Mouse (Mus musculus) adrenal gland, adult (tissue): ENCODE results near the gene Pdgfc.
A peak's percentile ranks its signal among the peaks of the same experiment; 100 is the strongest.

Source experiments
- DNase-seq, 2 experiments: peaks; one replicate each; pipeline ENCODE4 v3.0.0; 2022 to 2023; ENCODE audit warnings: low spot score in 1 of 2; ENCODE audit not compliant: inconsistent age in 2 of 2

The Pdgfc gene

DNA sequence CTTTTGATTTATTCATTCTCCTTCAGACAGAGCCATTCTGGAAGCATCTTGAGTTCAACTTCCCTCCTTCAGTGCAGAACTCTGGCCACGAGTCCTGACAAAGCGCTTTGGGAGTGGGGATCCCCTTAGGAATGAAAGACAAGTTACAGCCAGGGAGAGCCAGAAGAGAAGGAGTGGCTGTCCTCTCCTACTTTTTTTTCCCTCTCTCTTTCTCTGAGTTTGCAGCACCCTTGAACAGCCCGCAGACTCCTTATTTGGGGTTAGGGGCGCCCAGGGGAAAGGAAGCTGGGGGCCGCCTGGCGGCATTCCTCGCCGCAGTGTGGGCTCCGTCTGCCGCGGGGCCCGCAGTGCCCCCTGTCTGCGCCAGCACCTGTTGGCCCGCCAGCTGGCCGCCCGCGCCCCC lies at the start of gene Pdgfc:
Gene Pdgfc, plus strand, starts transcription at position 266 of the 403 bp plus-strand sequence.
- DNase-seq: no peak

DNA sequence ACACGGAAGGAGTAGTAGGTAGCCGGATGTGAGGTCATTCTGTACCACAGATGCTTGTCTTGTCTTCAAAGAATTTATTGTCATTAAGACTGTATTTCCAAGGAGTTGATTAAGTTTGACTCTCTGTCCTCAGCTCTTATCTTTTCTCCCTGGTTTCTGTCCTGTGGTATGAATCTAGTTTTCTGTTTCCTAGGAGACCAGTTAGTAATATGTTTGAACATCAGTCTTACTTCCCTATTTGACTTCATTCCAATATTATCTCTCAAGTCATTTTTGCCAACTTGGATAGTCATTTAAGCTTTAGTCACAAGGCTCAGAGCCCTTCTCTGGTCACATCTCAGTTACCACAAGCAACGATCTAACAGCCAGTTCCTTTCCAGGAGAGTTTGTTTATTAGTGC lies 27.0 kb upstream of the Pdgfc start:
- DNase-seq: no peak

DNA sequence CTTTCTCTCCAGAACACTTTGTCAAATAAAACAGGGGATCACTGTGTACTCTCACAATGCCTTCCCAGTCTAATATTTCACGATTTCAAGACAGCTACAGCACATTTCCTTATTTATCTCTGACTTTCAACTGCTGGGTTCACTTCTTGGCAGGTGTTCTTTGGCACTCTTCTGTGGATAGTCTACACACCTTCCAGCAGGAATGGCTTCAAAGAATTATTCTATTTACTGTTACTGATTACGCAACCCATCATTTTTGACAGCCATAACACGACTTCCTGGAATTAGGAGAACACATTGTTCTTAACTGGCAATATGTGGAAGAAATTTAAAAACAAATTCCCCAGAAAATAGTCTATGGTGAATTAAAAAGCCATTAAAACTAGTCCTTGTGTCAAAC lies 26.3 kb upstream of the Pdgfc start:
- no peak for DNase-seq

DNA sequence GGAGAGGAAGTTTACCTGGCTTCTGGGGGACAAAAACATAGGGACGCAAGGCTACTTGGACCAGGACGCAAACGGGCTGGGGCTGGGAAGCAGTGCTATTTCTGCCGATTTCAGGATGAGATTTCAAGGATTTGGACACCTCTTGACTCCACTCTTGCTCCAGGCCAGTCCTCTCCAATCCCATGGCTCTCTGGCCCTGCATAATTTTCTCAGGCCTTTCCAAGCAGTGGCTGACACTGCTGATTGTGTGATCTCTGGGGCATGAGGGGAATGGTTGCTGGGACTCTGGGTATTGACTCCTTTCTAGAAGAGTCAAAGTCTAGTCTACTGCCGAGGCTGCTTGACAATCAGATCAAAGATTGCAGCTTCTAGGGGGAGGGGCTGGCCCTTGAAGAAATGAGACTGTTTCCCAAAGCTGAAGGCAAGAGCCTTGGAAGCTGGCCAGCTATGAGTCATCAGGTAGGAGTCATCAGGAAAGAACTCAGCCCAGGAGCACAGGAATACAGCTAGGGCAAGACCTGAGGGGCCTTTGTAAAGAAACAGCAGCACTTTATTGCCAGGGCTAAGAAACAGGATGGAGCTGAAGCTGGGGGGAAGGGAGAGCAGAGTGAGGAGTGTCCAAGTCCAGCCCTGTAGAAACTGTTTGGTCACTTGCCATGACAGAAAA lies 18.7 kb upstream of the Pdgfc start:
- peak; percentile 92 to 98 for DNase-seq

DNA sequence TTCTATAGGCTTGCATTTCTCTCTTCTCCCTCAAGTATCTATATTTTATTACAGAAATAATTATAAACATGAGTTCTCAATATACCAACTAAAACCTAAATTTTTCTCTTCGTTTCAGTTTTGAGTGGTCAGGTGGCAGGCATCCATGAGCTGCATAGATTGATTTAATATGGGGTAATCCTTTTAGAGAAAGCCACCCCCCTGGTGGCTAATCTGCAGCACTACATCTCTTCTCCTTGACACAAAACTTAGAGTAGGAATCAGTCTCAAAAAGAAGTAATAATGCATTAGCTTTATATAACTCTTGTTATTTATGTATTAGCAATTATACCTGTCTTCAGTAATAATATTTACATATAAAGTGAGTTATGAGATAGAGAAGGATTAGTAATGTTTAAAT lies 16.2 kb upstream of the Pdgfc start:
- DNase-seq: peak in 1 of 2 experiments; percentile 34

DNA sequence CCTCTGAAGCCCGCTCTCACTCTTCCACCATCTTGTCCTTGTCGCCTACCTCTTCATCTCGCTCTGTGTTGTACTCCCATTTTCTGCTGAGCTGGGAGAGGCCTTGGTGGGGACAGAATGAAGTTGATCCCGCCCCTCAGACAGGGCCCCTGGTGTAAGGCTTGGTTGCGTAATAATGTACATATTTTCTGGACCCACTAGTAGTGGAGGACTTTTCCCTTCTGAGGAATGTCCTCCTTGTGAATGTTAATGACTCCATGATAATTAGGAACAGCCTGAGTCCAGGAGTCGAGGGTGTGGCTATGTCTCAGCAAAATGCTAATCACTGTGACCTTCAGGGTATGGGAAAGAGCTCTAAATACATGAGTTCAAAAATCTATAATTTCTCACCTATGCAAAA lies 14.4 kb upstream of the Pdgfc start:
- peak in 1 of 2 experiments; percentile 16 for DNase-seq

DNA sequence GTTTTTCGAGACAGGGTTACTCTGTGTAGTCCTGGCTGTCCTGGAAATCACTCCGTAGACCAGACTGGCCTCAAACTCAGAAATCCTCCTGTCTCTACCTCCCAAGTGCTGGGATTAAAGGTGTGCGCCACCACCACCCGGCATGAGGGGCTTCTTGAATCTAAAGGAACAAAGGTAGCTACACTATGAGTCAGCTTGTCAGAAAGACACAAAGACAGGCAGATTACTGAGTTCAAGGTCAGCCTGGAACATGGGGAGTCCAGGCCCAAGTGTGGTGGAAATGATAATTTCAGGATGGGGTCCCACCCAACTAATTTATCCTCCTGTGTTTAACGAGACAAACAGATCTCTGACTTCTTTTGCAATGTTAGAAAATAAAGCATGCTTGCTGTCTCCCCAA lies 13.9 kb upstream of the Pdgfc start:
- no peak for DNase-seq

DNA sequence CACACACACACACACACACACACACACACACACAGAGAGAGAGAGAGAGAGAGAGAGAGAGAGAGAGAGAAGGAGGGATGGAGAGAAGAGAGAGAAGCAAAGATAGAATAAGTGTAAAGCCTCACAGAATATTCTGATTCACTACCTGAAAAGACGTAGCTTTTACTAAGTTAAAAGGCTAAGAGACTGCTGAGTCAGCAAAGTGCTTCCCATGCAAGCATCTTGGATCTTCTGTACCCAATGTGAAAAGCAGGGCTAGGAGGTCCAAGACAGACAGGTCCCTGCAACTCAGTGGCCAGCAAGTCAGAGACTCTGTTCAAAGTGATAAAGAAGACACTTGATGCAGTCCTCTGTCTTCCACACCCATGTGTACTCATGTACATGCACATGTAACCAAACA lies 13.4 kb upstream of the Pdgfc start:
- no peak for DNase-seq

DNA sequence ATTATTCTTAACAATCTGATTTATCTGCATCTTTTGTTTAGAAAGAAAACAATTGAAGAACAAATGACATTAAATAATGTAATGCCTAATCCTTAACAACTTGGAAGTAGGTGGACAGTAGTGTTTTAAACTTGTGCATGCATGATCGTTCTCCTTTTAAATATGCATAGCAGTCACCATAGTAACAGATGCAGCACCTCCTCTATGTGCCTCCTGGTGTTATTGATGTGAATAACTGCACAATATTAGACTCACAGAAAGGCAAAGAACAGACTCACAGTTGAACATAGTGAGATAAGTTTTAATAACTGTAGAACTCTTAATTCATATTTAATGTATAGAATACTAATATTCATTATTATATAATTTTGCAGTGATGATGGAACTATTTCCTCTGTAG lies 12.6 kb upstream of the Pdgfc start:
- no peak for DNase-seq

DNA sequence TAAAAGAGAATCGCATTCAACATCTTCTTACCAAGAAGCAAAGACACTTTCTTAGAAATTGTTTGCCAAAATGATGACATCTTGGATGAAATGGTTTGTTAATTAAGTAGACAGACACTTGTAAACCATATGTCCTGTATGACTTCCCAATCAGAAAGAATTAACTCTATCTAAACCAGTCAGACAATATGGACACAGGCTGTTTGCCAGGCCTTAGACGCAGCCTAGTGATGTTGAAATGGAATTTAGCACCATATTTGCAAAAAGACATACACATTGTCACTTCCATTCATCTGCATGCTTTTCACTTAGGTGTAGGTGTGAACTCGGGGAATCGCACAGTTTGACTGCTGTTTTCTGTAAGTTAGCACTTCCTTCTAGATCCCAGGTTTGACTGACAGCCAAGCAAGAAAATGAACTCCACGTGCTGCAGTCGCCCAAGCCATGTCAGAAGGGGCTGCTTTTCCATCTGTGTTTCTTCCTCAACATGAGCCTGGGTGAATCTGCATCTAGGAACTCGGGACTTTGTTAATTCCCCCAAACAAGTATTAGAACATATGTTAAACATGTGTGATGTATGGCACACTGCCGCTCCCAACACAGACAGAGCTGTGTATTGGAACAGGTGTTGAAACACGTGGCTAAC lies 10.5 kb upstream of the Pdgfc start:
- DNase-seq: no peak

DNA sequence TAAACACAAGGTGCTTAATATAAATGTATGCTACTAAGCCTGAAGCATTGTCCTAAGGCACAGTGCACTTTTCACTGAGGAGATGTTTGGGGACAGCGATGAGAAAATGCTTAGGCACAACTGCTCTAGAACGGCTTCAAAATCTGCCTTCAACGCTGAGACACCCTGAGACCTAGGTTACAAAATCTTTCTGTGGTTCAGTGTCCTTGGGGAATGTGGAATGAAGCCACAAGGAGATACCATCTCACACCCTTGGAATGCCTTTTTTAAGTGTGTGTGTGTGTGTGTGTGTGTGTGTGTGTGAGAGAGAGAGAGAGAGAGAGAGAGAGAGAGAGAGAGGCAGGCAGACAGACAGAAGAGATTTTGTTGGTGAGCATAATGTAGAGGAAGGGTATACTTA lies 7.9 kb upstream of the Pdgfc start:
- no peak for DNase-seq

DNA sequence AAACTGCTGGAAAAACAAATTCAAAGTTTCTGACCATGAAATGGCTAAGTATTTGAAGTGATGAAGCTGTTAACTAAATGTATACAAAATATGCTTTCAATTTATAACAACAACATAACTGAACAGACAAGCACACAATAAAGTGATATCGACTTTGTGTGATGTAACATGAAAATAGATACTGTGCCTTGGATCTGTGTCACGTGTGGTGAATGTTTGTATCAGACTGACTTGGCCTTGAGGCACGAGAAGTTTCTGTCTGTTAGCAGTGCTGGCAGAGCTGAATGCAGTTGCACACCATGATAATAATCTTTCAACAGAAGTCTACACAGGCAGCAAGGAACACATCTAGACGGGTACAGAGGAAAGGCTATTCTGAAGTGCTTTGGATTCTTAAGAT lies 6.9 kb upstream of the Pdgfc start:
- no peak for DNase-seq

DNA sequence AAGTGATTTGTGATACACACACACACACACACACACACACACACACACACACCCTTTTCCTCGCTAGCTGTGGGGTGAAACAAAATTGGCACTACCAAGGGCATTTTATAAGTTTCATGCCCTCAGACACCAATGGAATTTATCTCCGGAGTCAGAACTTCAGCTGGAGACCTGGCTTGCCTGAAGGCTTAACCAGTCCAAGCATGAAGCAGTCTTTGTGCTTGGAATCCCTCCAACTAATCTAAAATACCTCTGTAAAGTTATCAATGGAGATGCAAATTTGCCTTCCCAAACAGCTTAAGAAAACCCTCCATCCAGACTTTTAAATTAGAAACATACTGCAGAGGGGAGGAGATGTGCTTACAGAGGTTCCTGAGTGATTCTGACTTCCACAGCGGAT lies 6.3 kb upstream of the Pdgfc start:
- no peak for DNase-seq

DNA sequence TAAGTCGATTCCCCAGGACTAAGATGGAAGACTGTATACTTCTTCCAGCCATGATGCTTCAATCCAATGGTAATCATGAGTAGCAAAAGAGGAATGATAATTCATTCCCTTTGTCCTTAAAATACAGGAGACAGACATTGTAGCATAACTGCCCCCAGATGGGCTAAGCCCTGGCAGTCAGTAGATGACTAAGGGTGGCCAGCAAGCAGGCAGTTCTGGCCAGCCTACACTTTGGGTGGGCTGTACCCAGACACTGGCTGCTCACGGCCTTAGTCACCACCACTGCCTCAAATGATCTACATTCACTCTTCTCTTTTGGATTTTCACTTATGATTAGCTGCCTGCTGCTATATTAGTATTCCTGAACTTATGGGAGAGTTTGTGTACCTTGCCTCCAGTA lies 5.9 kb upstream of the Pdgfc start:
- DNase-seq: no peak

DNA sequence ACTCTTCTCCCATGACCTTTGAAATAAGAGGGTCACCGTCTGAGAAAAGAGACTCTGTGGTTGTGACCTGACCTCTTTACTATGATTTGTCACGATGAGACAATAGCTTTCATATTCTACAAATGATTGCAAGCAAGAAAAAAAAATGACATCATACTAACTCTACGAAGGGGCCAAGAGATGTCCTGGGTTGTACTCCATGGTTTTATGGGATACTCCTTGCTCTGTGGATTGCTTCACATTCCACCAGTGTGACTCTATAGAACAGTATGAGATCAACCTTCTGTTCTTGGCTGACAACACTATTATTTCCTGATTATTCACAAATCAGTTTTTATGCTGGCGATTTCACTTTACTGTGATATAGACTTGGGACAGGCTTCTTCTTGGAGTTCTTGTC lies 4.2 kb upstream of the Pdgfc start:
- DNase-seq: no peak

DNA sequence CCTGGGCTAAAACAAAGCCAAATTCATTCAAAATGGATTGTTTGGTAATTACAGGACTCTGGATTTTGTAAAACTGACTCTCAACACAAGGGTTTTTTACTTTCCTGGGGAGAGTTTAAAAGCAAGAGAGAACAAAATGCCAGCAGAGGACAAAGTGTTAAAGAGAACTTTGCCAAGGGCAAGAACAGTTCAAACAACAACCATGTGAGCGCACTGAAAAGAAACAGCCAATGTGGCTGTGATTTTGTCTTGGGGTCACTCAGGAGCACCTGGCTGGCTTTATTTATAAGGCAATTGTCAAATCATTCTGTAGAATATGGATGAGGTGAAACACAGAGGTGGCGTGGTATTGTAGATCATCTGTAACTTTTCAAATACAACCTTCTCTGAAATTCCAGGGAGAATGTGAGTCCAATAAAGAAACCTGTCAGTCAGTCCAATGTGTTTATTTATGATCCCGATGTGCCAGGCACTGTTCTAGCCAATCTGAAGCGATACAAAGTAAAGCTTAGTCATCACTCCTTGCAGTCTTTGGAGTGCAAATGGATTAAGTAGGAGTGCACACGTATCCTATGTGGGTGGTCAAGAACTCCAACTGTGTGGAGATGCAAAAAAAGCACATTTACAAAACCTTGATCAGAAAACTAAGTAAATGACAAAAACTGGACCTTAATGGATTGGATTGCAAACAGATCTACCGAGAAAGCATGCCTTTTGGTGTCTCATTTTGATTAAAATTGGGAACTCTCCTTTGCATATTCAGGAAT lies 1.7 kb upstream of the Pdgfc start:
- DNase-seq: no peak

DNA sequence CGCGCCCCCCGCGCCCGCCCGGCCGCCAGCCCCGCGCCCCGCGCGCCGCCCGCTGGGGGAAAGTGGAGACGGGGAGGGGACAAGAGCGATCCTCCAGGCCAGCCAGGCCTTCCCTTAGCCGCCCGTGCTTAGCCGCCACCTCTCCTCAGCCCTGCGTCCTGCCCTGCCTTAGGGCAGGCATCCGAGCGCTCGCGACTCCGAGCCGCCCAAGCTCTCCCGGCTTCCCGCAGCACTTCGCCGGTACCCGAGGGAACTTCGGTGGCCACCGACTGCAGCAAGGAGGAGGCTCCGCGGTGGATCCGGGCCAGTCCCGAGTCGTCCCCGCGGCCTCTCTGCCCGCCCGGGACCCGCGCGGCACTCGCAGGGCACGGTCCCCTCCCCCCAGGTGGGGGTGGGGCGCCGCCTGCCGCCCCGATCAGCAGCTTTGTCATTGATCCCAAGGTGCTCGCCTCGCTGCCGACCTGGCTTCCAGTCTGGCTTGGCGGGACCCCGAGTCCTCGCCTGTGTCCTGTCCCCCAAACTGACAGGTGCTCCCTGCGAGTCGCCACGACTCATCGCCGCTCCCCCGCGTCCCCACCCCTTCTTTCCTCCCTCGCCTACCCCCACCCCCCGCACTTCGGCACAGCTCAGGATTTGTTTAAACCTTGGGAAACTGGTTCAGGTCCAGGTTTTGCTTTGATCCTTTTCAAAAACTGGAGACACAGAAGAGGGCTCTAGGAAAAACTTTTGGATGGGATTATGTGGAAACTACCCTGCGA lies 517 bp downstream of the Pdgfc start:
- peak; percentile 71 to 92 for DNase-seq

DNA sequence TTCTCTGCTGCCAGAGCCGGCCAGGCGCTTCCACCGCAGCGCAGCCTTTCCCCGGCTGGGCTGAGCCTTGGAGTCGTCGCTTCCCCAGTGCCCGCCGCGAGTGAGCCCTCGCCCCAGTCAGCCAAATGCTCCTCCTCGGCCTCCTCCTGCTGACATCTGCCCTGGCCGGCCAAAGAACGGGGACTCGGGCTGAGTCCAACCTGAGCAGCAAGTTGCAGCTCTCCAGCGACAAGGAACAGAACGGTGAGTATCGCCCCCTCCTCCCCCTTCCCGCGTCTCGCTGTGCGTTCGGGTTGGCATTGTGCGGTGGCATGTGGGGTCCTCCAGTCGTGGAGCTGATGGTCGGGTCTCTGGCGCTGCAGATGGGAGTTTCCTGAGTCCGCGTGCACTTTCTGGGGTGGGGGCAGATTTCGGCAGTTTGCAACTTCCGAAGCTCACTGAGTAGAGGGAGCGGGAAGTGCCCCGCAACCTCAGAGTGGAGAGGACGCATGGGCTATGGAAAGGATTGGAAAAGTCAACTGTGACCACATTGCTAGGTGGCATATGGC lies 1.2 kb downstream of the Pdgfc start:
- peak; percentile 59 to 89 for DNase-seq

DNA sequence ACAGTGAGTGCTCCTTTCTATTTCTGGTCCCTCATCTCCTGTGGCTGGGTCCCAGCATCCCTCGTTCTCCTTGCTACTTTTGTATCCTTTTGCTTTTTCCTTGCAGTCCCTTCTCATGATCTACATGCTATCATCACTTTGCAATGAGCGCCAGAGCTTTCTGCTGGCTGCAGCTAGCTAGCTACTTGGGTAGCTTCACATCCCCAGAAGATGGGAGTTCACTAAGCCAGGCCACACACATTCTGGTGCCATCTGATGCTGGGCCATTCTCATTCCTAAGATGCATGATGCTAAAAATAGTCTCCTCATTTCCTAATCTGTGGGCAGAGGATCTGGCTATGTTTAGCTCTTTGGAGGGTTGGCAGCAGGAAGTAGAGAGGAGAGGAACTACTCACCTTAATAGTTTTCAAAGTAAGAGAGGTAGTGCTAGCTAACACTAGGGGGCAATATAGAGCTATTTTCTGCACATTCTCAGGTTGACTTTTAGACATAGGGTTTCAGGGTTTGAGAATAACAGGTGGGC lies 3.0 kb downstream of the Pdgfc start:
- peak in 1 of 2 experiments; percentile 77 for DNase-seq

DNA sequence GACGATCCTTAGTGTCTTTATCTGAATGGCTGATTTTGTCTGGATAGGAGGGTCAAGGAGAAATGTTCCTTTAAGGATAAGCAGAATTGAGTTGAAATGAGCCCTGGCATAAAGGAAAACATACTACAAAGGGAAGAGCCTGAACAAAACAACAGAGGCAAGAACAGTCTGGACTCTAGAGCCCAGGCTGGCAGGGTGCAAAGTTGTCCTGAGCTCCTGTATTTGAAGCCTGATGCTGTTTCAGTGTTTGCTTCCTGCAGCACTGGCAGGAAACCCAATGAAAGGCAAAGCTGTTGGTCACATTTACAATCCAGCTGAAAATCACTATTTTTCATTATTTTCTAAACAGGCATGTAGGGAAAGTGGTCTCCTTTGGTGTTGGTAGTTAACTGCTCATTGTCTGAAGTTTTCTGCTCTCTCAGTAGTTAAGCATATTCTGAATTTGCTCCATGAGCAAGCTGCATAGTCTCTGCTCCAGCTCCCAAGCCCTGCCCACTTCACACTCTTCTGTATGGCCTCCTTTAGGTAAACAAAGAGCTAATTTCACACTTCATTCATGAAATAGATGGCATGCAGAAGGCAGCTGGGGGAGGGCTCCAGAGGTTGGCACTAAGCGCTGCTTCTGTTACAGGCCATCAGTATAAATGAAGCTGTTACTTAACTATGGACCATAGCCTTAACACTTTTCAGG lies 8.6 kb downstream of the Pdgfc start:
- DNase-seq: no peak
